Mouse (Mus musculus): ENCODE data around the gene 5330417C22Rik.

DNA sequence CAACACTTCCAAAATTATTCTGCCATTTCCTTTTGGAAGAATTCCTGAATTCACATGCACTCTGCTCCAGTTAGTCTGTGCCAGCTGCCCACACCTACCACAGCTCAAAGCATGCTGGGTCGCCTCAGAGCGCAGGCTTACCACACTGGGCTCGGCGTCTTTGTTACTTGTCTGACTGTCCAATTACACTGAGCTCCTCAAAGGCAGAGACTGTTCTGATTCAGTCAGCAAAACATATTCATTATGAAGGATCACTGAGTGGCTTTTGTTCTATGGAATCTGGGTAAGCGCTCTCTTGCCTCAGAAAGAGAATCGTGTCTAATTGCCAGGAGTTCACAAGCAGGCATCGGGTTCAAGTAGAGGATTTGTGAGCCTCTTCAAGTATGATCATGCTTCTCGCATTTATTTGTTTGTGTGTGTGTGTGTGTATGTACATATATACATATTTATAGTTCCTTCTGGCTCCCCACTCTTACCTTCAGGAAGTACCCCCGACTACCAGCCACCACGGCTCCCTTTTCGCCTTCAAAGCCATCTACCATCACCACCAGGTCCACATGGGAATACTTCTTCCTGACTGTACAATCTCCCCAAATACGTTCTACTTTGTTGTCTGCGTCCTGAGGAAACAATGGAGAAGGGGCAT is 103.7 kb downstream of the 5330417C22Rik start:
- no peak for TF ChIP-seq CTCF (IDR thresholded peaks at IDR 0.05; ENCODE audit: control insufficient read depth, insufficient read depth, low read length)
- no peak for TF ChIP-seq POLR2A (IDR thresholded peaks at IDR 0.05; ENCODE audit: borderline replicate concordance, control insufficient read depth, low read depth, low read length)

Data from bone marrow, adult 2 months (tissue).